Mouse (Mus musculus): ENCODE results near the gene Kpna3. TPM values are rescaled to one million over a fixed set of nuclear protein-coding genes. Genes with fewer than 3 reads are reported as not detected.

The Kpna3 gene
- polyA plus RNA-seq, 1 experiment from 2014 or later = 109 TPM

DNA sequence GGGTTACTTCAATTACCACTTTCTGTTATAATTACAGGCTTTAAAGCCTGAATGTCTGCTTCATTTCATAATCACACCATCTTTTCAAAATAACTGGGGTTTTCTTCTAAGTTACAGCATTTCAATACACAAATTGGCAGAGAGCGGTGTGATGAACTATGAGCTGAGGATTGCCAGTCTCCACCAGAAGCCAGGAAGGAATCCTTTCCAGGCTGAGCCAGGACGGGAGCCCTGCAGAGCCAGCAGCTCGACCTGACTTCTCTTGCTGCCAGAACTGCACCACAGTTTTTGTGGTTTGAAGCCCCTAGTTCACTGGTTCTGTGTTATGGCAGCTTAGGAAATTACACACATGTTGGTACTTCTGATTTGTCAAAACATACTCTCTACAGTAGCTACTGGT is 75.0 kb downstream of the Kpna3 start:
- ATAC-seq (ENCODE audit: insufficient read depth, low FRiP score, low TSS enrichment) (no peak), DNase-seq (ENCODE audit: low spot score) (no peak)
- no peaks in the 10 kb centered on the region for H3K27me3 ChIP-seq (ENCODE audit: control insufficient read depth, insufficient read depth, low read length)
- H3K9ac ChIP-seq (ENCODE audit: low read length) = no peak overlapping the region
- no peak overlapping the region for H3K4me3 ChIP-seq (ENCODE audit: low read depth, low read length)
- H3K36me3 ChIP-seq (ENCODE audit: control insufficient read depth, insufficient read depth, low read length) = peaks cover 4% of the 10 kb centered on the region
- no peak overlapping the region for H3K27ac ChIP-seq (ENCODE audit: low read depth, low read length)
- no peaks in the 10 kb centered on the region for H3K9me3 ChIP-seq (ENCODE audit: control insufficient read depth, low read length)
- no peaks in the 10 kb centered on the region for H3K4me1 ChIP-seq (ENCODE audit: control insufficient read depth, insufficient read depth, low read length)
- 85% methylated on average over 3 of the region's 3 CpGs for WGBS
- no peak overlapping the region for H3K4me2 ChIP-seq (ENCODE audit: low read depth)

DNA sequence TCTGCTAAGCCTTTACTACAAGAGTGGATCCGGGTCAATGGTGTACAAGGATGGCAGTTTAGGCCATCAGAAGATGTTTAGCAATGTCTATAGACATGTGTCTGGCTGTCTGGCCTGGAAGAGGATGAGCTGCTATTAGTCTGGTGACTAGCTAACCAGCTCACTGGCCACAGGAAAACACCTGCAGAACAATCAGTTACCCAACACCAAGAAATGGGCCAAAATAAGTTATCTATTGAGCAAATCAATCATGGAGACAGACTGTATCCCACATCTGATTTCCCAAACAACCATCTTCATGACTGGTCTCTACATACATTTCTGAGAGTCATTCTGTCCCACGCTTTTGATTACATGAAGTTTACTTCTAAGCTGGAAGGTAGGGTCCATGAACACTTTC is 75.9 kb downstream of the Kpna3 start:
- Histone ChIP-seq H3K27me3 (ENCODE audit: control insufficient read depth, insufficient read depth, low read length) (no peaks in the 10 kb centered on the region), H3K27ac (ENCODE audit: low read depth, low read length) (no peak overlapping the region), H3K9ac (ENCODE audit: low read length) (no peak overlapping the region), H3K4me2 (ENCODE audit: low read depth) (no peak overlapping the region), H3K36me3 (ENCODE audit: control insufficient read depth, insufficient read depth, low read length) (peaks cover 4% of the 10 kb centered on the region), H3K4me3 (ENCODE audit: low read depth, low read length) (no peak overlapping the region), H3K4me1 (ENCODE audit: control insufficient read depth, insufficient read depth, low read length) (no peaks in the 10 kb centered on the region), H3K9me3 (ENCODE audit: control insufficient read depth, low read length) (no peaks in the 10 kb centered on the region)
- 95% methylated on average over 2 of the region's 2 CpGs for WGBS
- ATAC-seq (ENCODE audit: insufficient read depth, low FRiP score, low TSS enrichment) (no peak), DNase-seq (ENCODE audit: low spot score) (no peak)

DNA sequence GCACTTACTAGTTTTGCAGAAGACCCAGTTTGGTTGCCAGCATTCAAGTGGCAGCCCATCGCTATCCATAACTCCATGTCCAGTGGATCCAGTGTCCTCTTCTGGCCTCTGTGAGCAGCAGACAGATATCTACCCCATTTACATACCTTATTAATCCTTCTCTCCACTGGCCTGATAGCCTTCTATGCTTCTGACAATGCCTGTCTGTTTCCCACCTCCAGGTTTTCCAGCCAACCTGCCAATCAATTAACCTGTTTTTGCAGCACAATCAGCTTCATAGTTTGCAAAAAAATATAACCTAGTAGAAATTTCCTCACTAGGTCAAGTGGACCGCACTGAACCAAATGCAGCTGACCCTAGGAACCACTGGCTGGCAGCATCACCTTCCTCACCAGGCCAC is 77.4 kb downstream of the Kpna3 start:
- no peaks in the 10 kb centered on the region for H3K9me3 ChIP-seq (ENCODE audit: control insufficient read depth, low read length)
- no peak for ATAC-seq (ENCODE audit: insufficient read depth, low FRiP score, low TSS enrichment)
- WGBS = 99% methylated on average over 2 of the region's 2 CpGs
- H3K4me2 ChIP-seq (ENCODE audit: low read depth) = no peak overlapping the region
- no peaks in the 10 kb centered on the region for H3K27me3 ChIP-seq (ENCODE audit: control insufficient read depth, insufficient read depth, low read length)
- DNase-seq (ENCODE audit: low spot score) = no peak
- peaks cover 3% of the 10 kb centered on the region for H3K36me3 ChIP-seq (ENCODE audit: control insufficient read depth, insufficient read depth, low read length)
- H3K4me1 ChIP-seq (ENCODE audit: control insufficient read depth, insufficient read depth, low read length) = no peaks in the 10 kb centered on the region
- no peak overlapping the region for H3K9ac ChIP-seq (ENCODE audit: low read length)
- H3K4me3 ChIP-seq (ENCODE audit: low read depth, low read length) = no peak overlapping the region
- no peak overlapping the region for H3K27ac ChIP-seq (ENCODE audit: low read depth, low read length)

DNA sequence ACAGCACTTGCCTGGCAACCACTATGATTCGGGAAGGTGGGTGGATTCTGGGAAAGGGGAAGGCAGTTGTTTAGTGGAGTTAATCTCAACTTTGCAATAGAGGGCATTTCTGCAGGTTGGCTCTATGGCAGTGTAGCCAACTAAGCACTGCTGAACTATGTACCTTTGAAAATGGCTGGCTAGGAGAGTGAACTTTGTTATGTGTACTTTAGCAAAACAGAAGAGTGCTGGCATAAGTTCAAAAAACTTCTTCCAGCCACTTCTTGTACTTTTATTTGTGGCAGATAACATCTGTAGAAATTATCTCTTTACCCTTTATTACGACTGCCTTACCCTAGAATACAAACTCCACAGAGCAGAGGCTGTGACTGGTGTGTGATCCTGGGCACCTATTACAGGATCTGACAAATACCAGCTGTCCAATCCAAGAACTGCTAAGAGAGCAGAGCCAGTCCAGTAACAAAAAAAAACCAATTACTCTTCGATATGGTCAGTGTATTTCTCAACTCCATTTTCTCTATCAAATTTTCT is 78.6 kb downstream of the Kpna3 start:
- no peaks in the 10 kb centered on the region; the same call in 1 of the 2 replicates for H3K36me3 ChIP-seq (ENCODE audit: control insufficient read depth, insufficient read depth, low read length)
- peak overlapping the region; percentile 62 for H3K4me2 ChIP-seq (ENCODE audit: low read depth)
- DNase-seq (ENCODE audit: low spot score) (no peak), ATAC-seq (ENCODE audit: insufficient read depth, low FRiP score, low TSS enrichment) (no peak)
- peak overlapping the region; percentile 60; the same call in 1 of the 2 replicates for H3K4me3 ChIP-seq (ENCODE audit: low read depth, low read length)
- no peak overlapping the region for H3K27ac ChIP-seq (ENCODE audit: low read depth, low read length)
- no peak overlapping the region for H3K9ac ChIP-seq (ENCODE audit: low read length)
- WGBS = 61% methylated on average over 3 of the region's 3 CpGs
- H3K4me1 ChIP-seq (ENCODE audit: control insufficient read depth, insufficient read depth, low read length) = no peaks in the 10 kb centered on the region
- H3K9me3 ChIP-seq (ENCODE audit: control insufficient read depth, low read length) = no peaks in the 10 kb centered on the region
- no peaks in the 10 kb centered on the region for H3K27me3 ChIP-seq (ENCODE audit: control insufficient read depth, insufficient read depth, low read length)

DNA sequence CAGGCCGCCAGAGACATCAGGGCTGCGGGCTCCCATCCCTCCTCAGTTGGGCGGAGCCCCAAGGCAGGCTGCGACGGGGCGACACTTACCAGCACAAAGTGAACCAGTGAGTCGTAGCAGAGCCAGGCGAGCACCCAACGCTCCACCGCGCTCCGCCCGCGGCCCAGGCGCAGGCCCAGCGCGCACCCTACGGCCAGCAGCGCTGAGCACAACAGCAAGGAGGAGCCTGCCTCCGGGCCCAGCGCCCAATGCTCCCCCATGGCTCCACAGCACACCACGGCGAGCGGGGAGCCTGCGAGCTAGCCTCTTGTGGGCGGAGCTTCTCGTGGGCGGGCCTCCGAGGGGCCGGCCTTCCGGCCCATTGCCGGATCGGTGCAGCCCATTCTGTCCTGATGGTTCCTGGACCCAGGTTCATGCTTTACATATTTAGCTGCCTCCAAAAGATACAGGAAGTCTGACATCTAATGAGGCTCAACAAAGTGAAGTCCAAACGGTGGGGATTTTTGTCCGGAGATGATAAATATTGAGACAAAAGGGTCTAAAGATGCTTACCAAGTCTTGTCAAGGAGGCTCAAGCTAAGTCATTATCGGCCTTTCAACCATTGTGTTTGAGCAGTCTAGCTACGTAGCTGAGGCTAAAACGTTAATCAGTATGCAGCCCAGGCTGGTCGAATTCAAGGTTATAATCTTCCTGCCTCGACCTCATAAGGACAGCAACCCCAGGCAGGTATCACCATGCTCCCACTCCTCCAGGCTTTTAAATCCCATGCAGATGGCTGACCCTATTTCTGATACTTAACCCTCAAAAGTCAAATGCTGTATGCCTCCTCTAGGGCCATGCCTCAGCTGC is 79.3 kb downstream of the Kpna3 start, which contains the start of gene Ebpl:
Gene Ebpl, minus strand, starts transcription at position 309 of the 850 bp plus-strand sequence.
- ATAC-seq (ENCODE audit: insufficient read depth, low FRiP score, low TSS enrichment) = peak; percentile 92
- Histone ChIP-seq H3K27me3 (ENCODE audit: control insufficient read depth, insufficient read depth, low read length) (no peaks in the 10 kb centered on the region), H3K27ac (ENCODE audit: low read depth, low read length) (peak within 1 kb of the TSS; percentile 68; the same call in 1 of the 2 replicates), H3K9me3 (ENCODE audit: control insufficient read depth, low read length) (no peaks in the 10 kb centered on the region), H3K4me3 (ENCODE audit: low read depth, low read length) (peak within 1 kb of the TSS; percentile 60), H3K9ac (ENCODE audit: low read length) (peak within 1 kb of the TSS; percentile 82), H3K4me1 (ENCODE audit: control insufficient read depth, insufficient read depth, low read length) (no peaks in the 10 kb centered on the region), H3K36me3 (ENCODE audit: control insufficient read depth, insufficient read depth, low read length) (no peaks in the 10 kb centered on the region; the same call in 1 of the 2 replicates), H3K4me2 (ENCODE audit: low read depth) (peak within 1 kb of the TSS; percentile 62)
- peak; percentile 90 for DNase-seq (ENCODE audit: low spot score)
- 1% methylated on average over 40 of the region's 40 CpGs for WGBS

GRCm38 (mm10) chr14:61354251-61355235 is 85.1 kb downstream of the Kpna3 start:
- WGBS = 82% methylated on average over 10 of the region's 10 CpGs
- Histone ChIP-seq H3K4me1 (ENCODE audit: control insufficient read depth, insufficient read depth, low read length) (no peaks in the 10 kb centered on the region), H3K36me3 (ENCODE audit: control insufficient read depth, insufficient read depth, low read length) (no peaks in the 10 kb centered on the region), H3K4me3 (ENCODE audit: low read depth, low read length) (no peak overlapping the region), H3K27me3 (ENCODE audit: control insufficient read depth, insufficient read depth, low read length) (no peaks in the 10 kb centered on the region), H3K4me2 (ENCODE audit: low read depth) (no peak overlapping the region), H3K9me3 (ENCODE audit: control insufficient read depth, low read length) (no peaks in the 10 kb centered on the region), H3K9ac (ENCODE audit: low read length) (no peak overlapping the region), H3K27ac (ENCODE audit: low read depth, low read length) (no peak overlapping the region)
- ATAC-seq (ENCODE audit: insufficient read depth, low FRiP score, low TSS enrichment) = no peak
- no peak for DNase-seq (ENCODE audit: low spot score)

- no peak for ATAC-seq (ENCODE audit: insufficient read depth, low FRiP score, low TSS enrichment)
- Histone ChIP-seq H3K4me2 (ENCODE audit: low read depth) (no peak overlapping the region), H3K36me3 (ENCODE audit: control insufficient read depth, insufficient read depth, low read length) (no peaks in the 10 kb centered on the region), H3K4me3 (ENCODE audit: low read depth, low read length) (no peak overlapping the region), H3K27me3 (ENCODE audit: control insufficient read depth, insufficient read depth, low read length) (no peaks in the 10 kb centered on the region), H3K27ac (ENCODE audit: low read depth, low read length) (no peak overlapping the region), H3K9me3 (ENCODE audit: control insufficient read depth, low read length) (no peaks in the 10 kb centered on the region), H3K9ac (ENCODE audit: low read length) (no peak overlapping the region), H3K4me1 (ENCODE audit: control insufficient read depth, insufficient read depth, low read length) (no peaks in the 10 kb centered on the region)
- DNase-seq (ENCODE audit: low spot score) = no peak
- WGBS = 72% methylated on average over 6 of the region's 6 CpGs
These were observed 88.9 kb downstream of the Kpna3 start for GRCm38 (mm10) chr14:61350808-61351207.

- H3K27me3 ChIP-seq (ENCODE audit: control insufficient read depth, insufficient read depth, low read length) = no peaks in the 10 kb centered on the region
- no peak overlapping the region for H3K9ac ChIP-seq (ENCODE audit: low read length)
- H3K27ac ChIP-seq (ENCODE audit: low read depth, low read length) = no peak overlapping the region
- no peaks in the 10 kb centered on the region for H3K36me3 ChIP-seq (ENCODE audit: control insufficient read depth, insufficient read depth, low read length)
- 87% methylated on average over 4 of the region's 4 CpGs for WGBS
- H3K4me3 ChIP-seq (ENCODE audit: low read depth, low read length) = no peak overlapping the region
- H3K4me1 ChIP-seq (ENCODE audit: control insufficient read depth, insufficient read depth, low read length) = no peaks in the 10 kb centered on the region
- no peaks in the 10 kb centered on the region for H3K9me3 ChIP-seq (ENCODE audit: control insufficient read depth, low read length)
- DNase-seq (ENCODE audit: low spot score) = no peak
- no peak for ATAC-seq (ENCODE audit: insufficient read depth, low FRiP score, low TSS enrichment)
- H3K4me2 ChIP-seq (ENCODE audit: low read depth) = no peak overlapping the region
These were observed 89.8 kb downstream of the Kpna3 start for GRCm38 (mm10) chr14:61349876-61350275.

Data from neural tube, embryonic 11.5 days (tissue).